Mouse (Mus musculus) lung, embryonic 15.5 days (tissue): ENCODE results near the gene Ino80e. TPM values are rescaled to one million over a fixed set of nuclear protein-coding genes. Genes with fewer than 3 reads are reported as not detected.
A peak's percentile ranks its signal among the peaks of the same experiment; 100 is the strongest.
"Not testable (repeated sequence)": the region's sequence is repeated elsewhere in the genome, so short reads cannot be mapped to it uniquely, and the experiment has no call there.

ENCODE experiments used
- ATAC-seq: fragments of 200-750 bp; cut with Nextera tagmentation; 2 replicates; pipeline ENCODE4 v1.8.0; 2017; ENCODE audit warnings: moderate number of reproducible peaks, borderline replicate concordance; ENCODE audit not compliant: low FRiP score, low TSS enrichment; ENCODE audit errors: extremely low read depth
- H3K27ac ChIP-seq: fragments of 300-500 bp; sonication (generic); 2 replicates; pipeline ENCODE4 v1.5.1; 2015; ENCODE audit warnings: moderate library complexity, mild to moderate bottlenecking, inconsistent platforms
- H3K27me3 ChIP-seq: fragments of 300-500 bp; sonication (generic); 2 replicates; pipeline ENCODE4 v1.6.1; 2015; ENCODE audit warnings: inconsistent platforms
- H3K36me3 ChIP-seq: fragments of 300-500 bp; sonication (generic); 2 replicates; pipeline ENCODE4 v1.6.1; 2015; ENCODE audit warnings: inconsistent platforms
- H3K4me1 ChIP-seq: fragments of 300-500 bp; sonication (generic); 2 replicates; pipeline ENCODE4 v1.6.1; 2015; ENCODE audit warnings: inconsistent platforms
- H3K4me2 ChIP-seq: fragments of 300-500 bp; sonication (generic); 2 replicates; pipeline ENCODE4 v1.6.1; 2015; ENCODE audit warnings: inconsistent platforms, mild to moderate bottlenecking, moderate library complexity
- H3K4me3 ChIP-seq: fragments of 300-500 bp; sonication (generic); 2 replicates; pipeline ENCODE4 v1.5.1; 2015; ENCODE audit warnings: mild to moderate bottlenecking, inconsistent platforms
- H3K9ac ChIP-seq: fragments of 300-500 bp; sonication (generic); 2 replicates; pipeline ENCODE4 v1.6.1; 2015; ENCODE audit warnings: inconsistent platforms
- H3K9me3 ChIP-seq: fragments of 300-500 bp; sonication (generic); 2 replicates; pipeline ENCODE4 v1.6.1; 2016; ENCODE audit warnings: inconsistent platforms
- WGBS: fragments of 180-500 bp; shearing (Covaris S2); methylation state at CpG from one replicate; pipeline ENCODE4 v1.1.7; 2015; 5-methylcytosine and 5-hydroxymethylcytosine counted together
- polyA plus RNA-seq: library from polyadenylated mRNA; unstranded; fragments of >200 nt; fragmentation: Nextera tagmentation; extraction: Ambion mirVana; gene quantifications from 2 replicates; pipeline ENCODE4 v1.2.1, GENCODE M21; 2015

Gene Ino80e
- 76.6 and 78.3 TPM in 2 replicates for polyA plus RNA-seq

GRCm38 (mm10) chr7:126862147-126862784 lies at the start of gene Ino80e:
TSS of gene Ino80e (minus strand) at chr7:126862377.
- peak within 1 kb of the TSS; percentile 61 for H3K9ac ChIP-seq
- H3K4me3 ChIP-seq = peak within 1 kb of the TSS; percentile 58
- H3K4me1 ChIP-seq = peaks cover 28% of the 10 kb centered on the region
- peak within 1 kb of the TSS; percentile 79 for H3K27ac ChIP-seq
- ATAC-seq = peak; percentile 70; the same call in 1 of the 2 replicates
- WGBS = 0% methylated on average over 41 of the region's 41 CpGs
- no peaks in the 10 kb centered on the region for H3K27me3 ChIP-seq
- no peaks in the 10 kb centered on the region for H3K9me3 ChIP-seq
- H3K4me2 ChIP-seq = peak within 1 kb of the TSS; percentile 74
- peaks cover 43% of the 10 kb centered on the region for H3K36me3 ChIP-seq

- Histone ChIP-seq H3K4me3 (no peak overlapping the region), H3K36me3 (no peaks in the 10 kb centered on the region), H3K9me3 (no peaks in the 10 kb centered on the region), H3K9ac (no peak overlapping the region), H3K27me3 (no peaks in the 10 kb centered on the region), H3K4me2 (no peak overlapping the region), H3K4me1 (no peaks in the 10 kb centered on the region), H3K27ac (no peak overlapping the region)
- ATAC-seq = no peak
- 51% methylated on average over 3 of the region's 3 CpGs for WGBS
Observed at GRCm38 (mm10) chr7:126905590-126905989, 43.4 kb upstream of the Ino80e start.

GRCm38 (mm10) chr7:126899781-126900180 lies 37.6 kb upstream of the Ino80e start:
- WGBS = 93% methylated on average over 7 of the region's 9 CpGs
- not testable (repeated sequence) for H3K27me3 ChIP-seq, H3K9me3 ChIP-seq, H3K9ac ChIP-seq, H3K27ac ChIP-seq, ATAC-seq, H3K4me2 ChIP-seq, H3K4me3 ChIP-seq, H3K36me3 ChIP-seq
- H3K4me1 ChIP-seq = peaks cover 15% of the 10 kb centered on the region

- Histone ChIP-seq H3K4me2 (peak overlapping the region; percentile 80), H3K9ac (peak overlapping the region; percentile 64), H3K4me1 (peaks cover 15% of the 10 kb centered on the region), H3K4me3 (peak overlapping the region; percentile 64), H3K36me3 (no peaks in the 10 kb centered on the region), H3K9me3 (no peaks in the 10 kb centered on the region), H3K27me3 (no peaks in the 10 kb centered on the region), H3K27ac (peak overlapping the region; percentile 45)
- WGBS = 10% methylated on average over 37 of the region's 37 CpGs
- ATAC-seq = peak; percentile 94
Observed at GRCm38 (mm10) chr7:126898102-126898990, 36.2 kb upstream of the Ino80e start.

- Histone ChIP-seq H3K4me2 (peak overlapping the region; percentile 80), H3K9me3 (no peaks in the 10 kb centered on the region), H3K9ac (peak overlapping the region; percentile 64), H3K27ac (peak overlapping the region; percentile 45), H3K27me3 (no peaks in the 10 kb centered on the region), H3K4me1 (peaks cover 15% of the 10 kb centered on the region), H3K4me3 (peak overlapping the region; percentile 64), H3K36me3 (no peaks in the 10 kb centered on the region)
- peak; percentile 72; the same call in 1 of the 2 replicates for ATAC-seq
- WGBS = 16% methylated on average over 16 of the region's 16 CpGs
Observed at GRCm38 (mm10) chr7:126897390-126898101, 35.4 kb upstream of the Ino80e start.

GRCm38 (mm10) chr7:126896912-126897311 lies 34.7 kb upstream of the Ino80e start:
- Histone ChIP-seq H3K36me3 (peaks cover under 1% of the 10 kb centered on the region; the same call in 1 of the 2 replicates), H3K27me3 (no peaks in the 10 kb centered on the region), H3K9ac (no peak overlapping the region), H3K9me3 (no peaks in the 10 kb centered on the region), H3K4me3 (no peak overlapping the region), H3K4me1 (peaks cover 15% of the 10 kb centered on the region), H3K27ac (no peak overlapping the region), H3K4me2 (peak overlapping the region; percentile 80; the same call in 1 of the 2 replicates)
- no peak for ATAC-seq
- WGBS = 84% methylated on average over 5 of the region's 5 CpGs

GRCm38 (mm10) chr7:126888852-126889251 lies 26.7 kb upstream of the Ino80e start:
- ATAC-seq = no peak
- H3K27ac ChIP-seq = no peak overlapping the region
- no peak overlapping the region for H3K4me2 ChIP-seq
- H3K9ac ChIP-seq = no peak overlapping the region
- peaks cover 4% of the 10 kb centered on the region; the same call in 1 of the 2 replicates for H3K4me1 ChIP-seq
- peaks cover 8% of the 10 kb centered on the region; the same call in 1 of the 2 replicates for H3K36me3 ChIP-seq
- H3K27me3 ChIP-seq = no peaks in the 10 kb centered on the region
- no peak overlapping the region for H3K4me3 ChIP-seq
- 33% methylated on average over 7 of the region's 7 CpGs for WGBS
- no peaks in the 10 kb centered on the region for H3K9me3 ChIP-seq

GRCm38 (mm10) chr7:126887281-126887680 lies 25.1 kb upstream of the Ino80e start:
- no peaks in the 10 kb centered on the region for H3K9me3 ChIP-seq
- H3K36me3 ChIP-seq = peaks cover 8% of the 10 kb centered on the region; the same call in 1 of the 2 replicates
- H3K4me3 ChIP-seq = no peak overlapping the region
- no peak overlapping the region for H3K9ac ChIP-seq
- no peak overlapping the region for H3K27ac ChIP-seq
- no peak for ATAC-seq
- H3K27me3 ChIP-seq = no peaks in the 10 kb centered on the region
- peaks cover 15% of the 10 kb centered on the region for H3K4me1 ChIP-seq
- 46% methylated on average over 5 of the region's 5 CpGs for WGBS
- no peak overlapping the region for H3K4me2 ChIP-seq

- under 1% methylated on average over 56 of the region's 56 CpGs for WGBS
- peak; percentile 96 for ATAC-seq
- peak within 1 kb of the TSS; percentile 88 for H3K4me3 ChIP-seq
- H3K36me3 ChIP-seq = peaks cover 9% of the 10 kb centered on the region
- H3K27ac ChIP-seq = peak within 1 kb of the TSS; percentile 96
- peak within 1 kb of the TSS; percentile 83 for H3K4me2 ChIP-seq
- H3K9me3 ChIP-seq = no peaks in the 10 kb centered on the region
- no peaks in the 10 kb centered on the region for H3K27me3 ChIP-seq
- peaks cover 30% of the 10 kb centered on the region for H3K4me1 ChIP-seq
- H3K9ac ChIP-seq = peak within 1 kb of the TSS; percentile 97
Observed at GRCm38 (mm10) chr7:126884286-126885164, 22.3 kb upstream of the Ino80e start, which contains the start of gene Taok2. TSS of gene Taok2 (minus strand) at chr7:126884703.

GRCm38 (mm10) chr7:126883731-126884181 lies 21.6 kb upstream of the Ino80e start:
- Histone ChIP-seq H3K9ac (peak overlapping the region; percentile 97), H3K36me3 (peaks cover 16% of the 10 kb centered on the region), H3K9me3 (no peaks in the 10 kb centered on the region), H3K4me2 (peak overlapping the region; percentile 83), H3K27me3 (no peaks in the 10 kb centered on the region), H3K4me1 (peaks cover 30% of the 10 kb centered on the region), H3K4me3 (peak overlapping the region; percentile 88), H3K27ac (peak overlapping the region; percentile 96)
- no peak for ATAC-seq
- 0% methylated on average over 15 of the region's 15 CpGs for WGBS
